Mouse (Mus musculus): ENCODE results near the gene Otx2.

Otx2 gene

GRCm38 (mm10) chr14:48669541-48670257 lies 3.9 kb downstream of the Otx2 start:
- no peak for DNase-seq (ENCODE audit: extremely low spot score, low spot score)

DNA sequence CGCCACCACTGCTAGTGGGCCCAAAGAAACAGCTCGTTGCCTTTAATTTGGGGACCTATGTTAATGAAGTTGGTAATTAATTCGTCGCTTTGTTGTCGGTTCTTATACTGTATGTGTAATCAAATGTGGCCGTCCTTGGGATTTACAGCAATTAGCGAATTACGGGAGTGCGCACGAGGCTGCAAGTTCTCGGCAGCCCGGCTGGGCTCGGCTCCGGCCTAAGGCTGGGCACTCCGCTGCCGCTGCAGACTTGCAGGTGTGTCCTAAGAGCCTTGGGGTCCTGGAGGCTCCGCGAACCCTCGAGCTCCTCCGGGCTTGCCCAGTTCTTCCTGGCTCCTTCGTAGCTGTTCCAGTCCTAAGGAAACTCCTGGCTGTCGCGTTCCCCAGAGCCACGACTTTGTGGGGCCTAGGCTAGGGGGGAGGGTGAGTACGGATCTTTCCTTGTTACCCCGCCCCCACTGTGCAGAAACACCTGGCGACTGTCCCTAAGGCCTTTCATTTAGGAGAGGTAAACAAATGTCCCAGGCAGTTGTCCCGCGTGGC lies 4.8 kb downstream of the Otx2 start:
- no peak for DNase-seq (ENCODE audit: extremely low spot score, low spot score)

DNA sequence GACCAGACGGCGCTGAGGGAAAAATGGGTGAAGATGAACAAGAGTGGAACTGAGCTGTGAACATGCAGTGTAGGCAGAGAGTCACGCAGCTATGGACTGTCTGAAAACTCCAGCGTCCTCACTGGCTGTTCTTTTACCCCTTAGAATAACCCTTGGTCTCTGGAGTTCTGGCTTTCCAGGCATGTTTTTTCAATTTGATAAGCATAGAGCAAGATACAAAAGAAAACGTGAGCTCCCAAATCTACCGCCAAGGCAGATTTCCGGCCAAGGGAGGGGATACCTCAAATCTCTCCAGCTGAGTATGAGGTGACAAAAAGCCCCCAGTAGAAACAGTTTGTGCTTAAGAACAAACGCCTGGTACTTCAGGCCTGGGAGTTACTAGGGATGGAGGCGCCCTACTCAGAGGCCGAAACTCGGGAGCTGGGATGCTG lies 5.6 kb downstream of the Otx2 start:
- no peak for DNase-seq (ENCODE audit: extremely low spot score, low spot score)

- no peak for DNase-seq (ENCODE audit: extremely low spot score, low spot score)
Observed at GRCm38 (mm10) chr14:48667396-48667795, 6.2 kb downstream of the Otx2 start.

- no peak for DNase-seq (ENCODE audit: extremely low spot score, low spot score)
Observed at GRCm38 (mm10) chr14:48666771-48667170, 6.8 kb downstream of the Otx2 start.

- peak; percentile 74 for DNase-seq (ENCODE audit: extremely low spot score, low spot score)
Observed at GRCm38 (mm10) chr14:48665816-48666661, 7.6 kb downstream of the Otx2 start.

DNA sequence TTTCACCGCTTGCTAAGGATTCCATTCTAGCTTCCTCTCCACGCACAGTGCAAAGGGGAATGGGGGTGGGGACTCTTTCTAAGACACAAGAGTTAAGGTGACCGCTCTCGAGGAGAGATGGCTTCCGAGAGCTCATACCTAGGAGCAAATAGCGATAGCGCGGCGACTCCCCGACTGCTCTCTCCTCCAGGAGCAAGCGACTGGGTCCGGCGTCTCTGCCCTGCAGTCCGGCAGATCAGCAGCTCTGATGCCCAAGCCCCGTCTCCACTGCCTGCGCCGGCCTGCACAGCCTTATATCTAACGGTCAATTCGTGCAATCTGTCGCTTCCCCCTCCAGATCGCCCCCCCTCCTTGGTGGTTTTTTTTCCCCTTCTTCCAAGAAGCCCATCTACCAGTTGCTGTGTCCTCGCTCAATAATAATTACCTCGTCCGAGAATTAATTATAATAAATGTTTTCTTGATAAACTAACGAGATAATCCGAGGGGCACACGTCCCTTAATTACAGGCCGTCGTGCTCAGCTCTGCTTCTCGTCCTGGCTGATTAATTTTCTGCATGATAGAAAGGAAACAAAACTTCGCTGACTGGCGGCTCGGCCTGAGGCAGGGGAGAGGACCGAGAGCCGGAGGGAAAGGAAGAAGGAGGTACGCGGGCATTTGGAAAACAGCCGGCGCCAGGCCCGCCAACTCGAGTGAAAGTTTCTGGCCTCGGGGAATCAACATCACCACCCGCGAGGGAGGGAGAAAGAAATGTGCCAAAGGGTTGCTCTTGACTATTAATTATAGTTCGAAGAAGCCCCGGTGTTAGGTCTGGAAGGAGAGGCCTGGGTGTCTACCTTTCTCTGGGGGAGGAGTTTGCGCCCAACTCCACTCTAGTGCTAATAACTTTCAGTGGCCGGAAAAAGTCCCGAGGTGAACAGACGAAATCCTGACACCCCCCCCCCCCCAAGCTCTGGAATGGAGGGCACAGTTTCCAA lies 8.5 kb downstream of the Otx2 start:
- DNase-seq (ENCODE audit: extremely low spot score, low spot score), result peak; percentile 78

GRCm38 (mm10) chr14:48664001-48664810 lies 9.4 kb downstream of the Otx2 start:
- no peak for DNase-seq (ENCODE audit: extremely low spot score, low spot score)

DNA sequence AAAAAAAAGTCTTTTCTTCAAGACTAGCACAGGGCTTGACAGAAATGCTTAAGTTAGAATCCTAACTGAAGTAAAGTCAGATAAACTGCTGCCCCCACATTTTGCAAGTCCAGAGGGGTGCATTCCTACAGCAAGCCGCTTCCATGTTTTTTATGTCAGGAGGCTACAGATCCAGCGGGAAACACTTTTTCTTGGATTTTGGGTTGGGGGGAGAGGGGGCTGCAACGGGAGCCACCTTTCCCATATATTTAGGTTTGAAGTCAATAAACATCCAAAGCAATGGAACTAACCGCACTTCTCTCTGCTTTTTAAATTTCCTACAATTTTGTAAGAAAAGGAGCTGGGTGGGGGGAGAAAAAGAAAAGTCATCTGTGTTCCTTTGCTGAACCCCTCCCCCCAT lies 10.1 kb downstream of the Otx2 start:
- no peak for DNase-seq (ENCODE audit: extremely low spot score, low spot score)

GRCm38 (mm10) chr14:48662568-48663236 lies 10.9 kb downstream of the Otx2 start:
- no peak for DNase-seq (ENCODE audit: extremely low spot score, low spot score)

- DNase-seq (ENCODE audit: extremely low spot score, low spot score), result no peak
Observed at GRCm38 (mm10) chr14:48661646-48662567, 11.7 kb downstream of the Otx2 start.

GRCm38 (mm10) chr14:48661151-48661550 lies 12.5 kb downstream of the Otx2 start:
- DNase-seq (ENCODE audit: extremely low spot score, low spot score), result no peak

DNA sequence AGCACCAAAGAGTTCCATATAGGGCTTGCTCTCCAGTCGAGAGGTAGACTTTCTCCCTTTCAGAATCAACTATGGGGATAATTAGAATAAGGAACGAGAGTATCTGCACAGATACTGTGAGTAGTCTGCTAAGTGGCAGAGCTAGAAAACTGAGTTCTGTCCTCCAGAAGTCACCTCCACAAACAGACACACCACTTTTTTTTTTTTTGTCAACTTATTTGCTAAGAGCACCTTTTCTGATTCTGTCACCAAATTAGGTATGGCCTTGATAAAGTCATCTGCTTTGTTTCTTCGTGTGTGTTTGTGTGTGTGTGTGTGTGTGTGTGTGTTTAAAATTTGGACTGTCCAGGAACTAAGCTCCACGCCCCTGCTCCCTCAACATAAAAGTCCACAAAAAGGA lies 13.0 kb downstream of the Otx2 start:
- no peak for DNase-seq (ENCODE audit: extremely low spot score, low spot score)

DNA sequence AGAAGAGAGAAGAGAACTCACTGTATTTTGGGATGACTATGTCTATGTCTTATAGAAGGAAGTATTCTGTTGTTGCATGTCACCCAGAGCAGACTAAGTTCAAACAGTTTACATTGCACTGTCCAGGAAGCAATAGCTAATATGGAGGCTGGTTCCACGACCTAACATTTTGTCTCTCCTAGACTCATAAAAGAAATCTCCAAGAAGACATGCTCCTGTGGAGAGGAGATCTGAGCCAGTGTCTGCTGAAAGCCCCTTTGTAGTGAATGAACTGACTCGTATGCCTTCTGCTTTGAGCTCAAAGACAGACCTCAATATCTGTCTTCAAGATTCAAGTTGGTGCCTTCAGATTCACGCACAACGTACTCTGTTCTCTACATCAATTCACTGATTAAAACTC lies 14.0 kb downstream of the Otx2 start:
- no peak for DNase-seq (ENCODE audit: extremely low spot score, low spot score)

GRCm38 (mm10) chr14:48657241-48657640 lies 16.4 kb downstream of the Otx2 start:
- no peak for DNase-seq (ENCODE audit: extremely low spot score, low spot score)

GRCm38 (mm10) chr14:48656711-48657110 lies 16.9 kb downstream of the Otx2 start:
- no peak for DNase-seq (ENCODE audit: extremely low spot score, low spot score)

DNA sequence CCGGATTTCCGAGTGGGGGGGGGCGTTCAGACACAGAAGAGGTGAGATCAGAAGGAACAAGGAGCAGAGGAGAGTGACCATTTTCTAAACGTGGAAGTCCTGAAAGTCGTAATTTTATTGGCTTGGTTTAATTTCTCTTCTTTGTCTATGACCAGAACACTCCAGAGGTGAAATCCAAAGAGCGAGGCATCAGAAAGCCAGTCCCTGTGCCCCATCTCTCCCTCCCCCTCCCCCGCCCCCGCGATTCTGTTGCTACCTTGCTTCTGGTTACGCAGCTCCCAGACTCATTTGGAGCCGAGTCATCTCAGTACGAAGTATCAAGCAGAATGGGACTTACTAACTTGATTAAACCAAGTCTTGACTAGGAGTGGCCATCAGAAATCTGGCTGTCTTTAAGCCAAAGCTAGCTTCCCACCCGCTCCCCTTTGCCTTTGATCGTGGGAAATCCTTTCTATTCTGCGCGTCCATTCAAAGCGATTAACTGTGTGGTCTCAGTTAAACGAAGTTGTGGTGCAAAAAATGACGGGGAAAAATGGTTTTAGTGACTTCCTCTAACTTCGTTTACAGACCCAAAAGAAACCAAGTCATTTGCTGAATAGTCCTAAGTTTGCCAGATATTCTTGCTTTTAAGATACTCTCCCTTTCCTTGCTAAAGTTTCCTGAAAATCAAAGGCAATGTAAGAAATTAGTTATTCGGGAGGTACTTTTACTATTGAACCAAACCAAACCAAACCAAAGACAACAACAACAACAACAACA lies 17.6 kb downstream of the Otx2 start:
- no peak for DNase-seq (ENCODE audit: extremely low spot score, low spot score)

Measured in neural tube, embryonic 10.5 days (tissue).